Mouse (Mus musculus) spleen, adult 2 months (tissue): Measurements from ENCODE around the gene Ppdpf.

Source experiments
- CTCF ChIP-seq: fragments of 200-500 bp; IDR thresholded peaks from 2 replicates; pipeline ENCODE4 v1.5.1; 2011; ENCODE audit warnings: mild to moderate bottlenecking, inconsistent platforms; ENCODE audit not compliant: insufficient read depth, insufficient read length, insufficient replicate concordance; ENCODE audit errors: extremely low read depth
- POLR2A ChIP-seq: fragments of 200-500 bp; IDR thresholded peaks from 2 replicates; pipeline ENCODE4 v1.6.1; 2011; ENCODE audit warnings: low read depth, low read length, inconsistent platforms

DNA sequence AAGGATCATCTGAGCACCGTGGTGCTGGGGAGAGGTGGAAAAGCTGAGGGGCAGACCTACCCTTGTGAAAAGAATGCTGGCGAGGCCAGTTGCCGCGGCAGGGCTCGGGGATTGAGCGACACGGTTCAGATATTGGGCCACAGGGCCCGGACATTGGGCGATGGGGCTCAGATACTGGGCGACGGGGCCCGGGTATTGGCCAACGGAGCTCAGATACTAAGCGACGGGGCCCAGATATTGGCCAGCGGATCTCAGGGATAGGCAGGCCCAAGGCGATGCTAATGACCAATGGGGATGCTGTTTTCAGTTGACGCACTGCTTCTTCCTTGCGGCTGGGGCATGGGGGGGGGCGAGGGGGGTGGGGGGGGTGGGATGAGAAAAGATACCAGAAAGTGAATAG is 44.1 kb downstream of the Ppdpf start:
- TF ChIP-seq POLR2A (no peak), CTCF (no peak)
